Mouse (Mus musculus) spleen, adult 2 months (tissue): ENCODE results near the gene Smpd3.

Experiments
- CTCF ChIP-seq: fragments of 200-500 bp; IDR thresholded peaks from 2 replicates; pipeline ENCODE4 v1.5.1; 2011; ENCODE audit warnings: mild to moderate bottlenecking, inconsistent platforms; ENCODE audit not compliant: insufficient read depth, insufficient read length, insufficient replicate concordance; ENCODE audit errors: extremely low read depth
- POLR2A ChIP-seq: fragments of 200-500 bp; IDR thresholded peaks from 2 replicates; pipeline ENCODE4 v1.6.1; 2011; ENCODE audit warnings: low read depth, low read length, inconsistent platforms

GRCm38 (mm10) chr8:106213959-106214358 is 123.8 kb downstream of the Smpd3 start:
- TF ChIP-seq POLR2A (no peak), CTCF (no peak)
